Mouse (Mus musculus): ENCODE data around the gene Strap. TPM values are rescaled to one million over a fixed set of nuclear protein-coding genes. Genes with fewer than 3 reads are reported as not detected.

Gene Strap
- polyA plus RNA-seq, 1 experiment from 2014 or later = 161 TPM

- Histone ChIP-seq H3K9me3 (ENCODE audit: control insufficient read depth, low read length) (no peaks in the 10 kb centered on the region), H3K36me3 (ENCODE audit: control insufficient read depth, insufficient read depth, low read length) (peaks cover 84% of the 10 kb centered on the region), H3K27me3 (replicated peaks; ENCODE audit: control insufficient read depth, insufficient read depth, low read length) (no peaks in the 10 kb centered on the region), H3K27ac (replicated peaks; ENCODE audit: low read depth, low read length) (no peak overlapping the region), H3K4me1 (ENCODE audit: control insufficient read depth, insufficient read depth, low read length) (no peaks in the 10 kb centered on the region), H3K4me3 (ENCODE audit: low read depth, low read length) (no peak overlapping the region), H3K4me2 (ENCODE audit: low read depth, low read length) (no peak overlapping the region), H3K9ac (ENCODE audit: low read depth, low read length) (no peak overlapping the region)
- WGBS = 85% methylated on average over 4 of the region's 4 CpGs
- DNase-seq (ENCODE audit: low spot score) = no peak
- ATAC-seq (ENCODE audit: low read depth) = no peak
Observed at GRCm38 (mm10) chr6:137744700-137745099, 9.8 kb downstream of the Strap start.

GRCm38 (mm10) chr6:137747174-137747928, 12.5 kb downstream of the Strap start:
- WGBS = 67% methylated on average over 5 of the region's 5 CpGs
- H3K36me3 ChIP-seq (ENCODE audit: control insufficient read depth, insufficient read depth, low read length) = peaks cover 79% of the 10 kb centered on the region
- ATAC-seq (ENCODE audit: low read depth) (no peak), DNase-seq (ENCODE audit: low spot score) (peak; percentile 26)
- no peak overlapping the region for H3K27ac ChIP-seq (replicated peaks; ENCODE audit: low read depth, low read length)
- H3K4me3 ChIP-seq (ENCODE audit: low read depth, low read length) = no peak overlapping the region
- no peak overlapping the region for H3K4me2 ChIP-seq (ENCODE audit: low read depth, low read length)
- H3K9me3 ChIP-seq (ENCODE audit: control insufficient read depth, low read length) = no peaks in the 10 kb centered on the region
- no peak overlapping the region for H3K9ac ChIP-seq (ENCODE audit: low read depth, low read length)
- H3K27me3 ChIP-seq (replicated peaks; ENCODE audit: control insufficient read depth, insufficient read depth, low read length) = no peaks in the 10 kb centered on the region
- no peaks in the 10 kb centered on the region for H3K4me1 ChIP-seq (ENCODE audit: control insufficient read depth, insufficient read depth, low read length)

- Histone ChIP-seq H3K27ac (replicated peaks; ENCODE audit: low read depth, low read length) (no peak overlapping the region), H3K4me3 (ENCODE audit: low read depth, low read length) (no peak overlapping the region), H3K27me3 (replicated peaks; ENCODE audit: control insufficient read depth, insufficient read depth, low read length) (no peaks in the 10 kb centered on the region), H3K4me1 (ENCODE audit: control insufficient read depth, insufficient read depth, low read length) (no peaks in the 10 kb centered on the region), H3K36me3 (ENCODE audit: control insufficient read depth, insufficient read depth, low read length) (peaks cover 46% of the 10 kb centered on the region), H3K9me3 (ENCODE audit: control insufficient read depth, low read length) (no peaks in the 10 kb centered on the region), H3K4me2 (ENCODE audit: low read depth, low read length) (no peak overlapping the region), H3K9ac (ENCODE audit: low read depth, low read length) (no peak overlapping the region)
- ATAC-seq (ENCODE audit: low read depth) (no peak), DNase-seq (ENCODE audit: low spot score) (no peak)
- 79% methylated on average over 10 of the region's 10 CpGs for WGBS
Observed at GRCm38 (mm10) chr6:137751551-137752274, 16.8 kb downstream of the Strap start.

- WGBS = 81% methylated on average over 4 of the region's 4 CpGs
- ATAC-seq (ENCODE audit: low read depth) = no peak
- no peak overlapping the region for H3K27ac ChIP-seq (replicated peaks; ENCODE audit: low read depth, low read length)
- no peak overlapping the region for H3K4me2 ChIP-seq (ENCODE audit: low read depth, low read length)
- no peak for DNase-seq (ENCODE audit: low spot score)
- H3K9me3 ChIP-seq (ENCODE audit: control insufficient read depth, low read length) = no peaks in the 10 kb centered on the region
- H3K4me1 ChIP-seq (ENCODE audit: control insufficient read depth, insufficient read depth, low read length) = no peaks in the 10 kb centered on the region
- no peak overlapping the region for H3K9ac ChIP-seq (ENCODE audit: low read depth, low read length)
- no peaks in the 10 kb centered on the region for H3K27me3 ChIP-seq (replicated peaks; ENCODE audit: control insufficient read depth, insufficient read depth, low read length)
- H3K4me3 ChIP-seq (ENCODE audit: low read depth, low read length) = no peak overlapping the region
- peaks cover 43% of the 10 kb centered on the region for H3K36me3 ChIP-seq (ENCODE audit: control insufficient read depth, insufficient read depth, low read length)
Observed at GRCm38 (mm10) chr6:137752275-137752655, 17.4 kb downstream of the Strap start.

- Histone ChIP-seq H3K4me1 (ENCODE audit: control insufficient read depth, insufficient read depth, low read length) (no peaks in the 10 kb centered on the region), H3K4me2 (ENCODE audit: low read depth, low read length) (peak within 1 kb of the TSS; percentile 79), H3K9ac (ENCODE audit: low read depth, low read length) (peak within 1 kb of the TSS; percentile 73), H3K4me3 (ENCODE audit: low read depth, low read length) (peak within 1 kb of the TSS; percentile 75), H3K27me3 (replicated peaks; ENCODE audit: control insufficient read depth, insufficient read depth, low read length) (no peaks in the 10 kb centered on the region), H3K9me3 (ENCODE audit: control insufficient read depth, low read length) (no peaks in the 10 kb centered on the region), H3K27ac (replicated peaks; ENCODE audit: low read depth, low read length) (no peak within 1 kb of the TSS), H3K36me3 (ENCODE audit: control insufficient read depth, insufficient read depth, low read length) (peaks cover 26% of the 10 kb centered on the region)
- DNase-seq (ENCODE audit: low spot score) (peak; percentile 89), ATAC-seq (ENCODE audit: low read depth) (peak; percentile 89)
- WGBS = 13% methylated on average over 18 of the region's 26 CpGs
Observed at GRCm38 (mm10) chr6:137754056-137754856, 19.4 kb downstream of the Strap start, which contains the start of gene Dera. Dera (plus strand) TSS chr6:137754546.

GRCm38 (mm10) chr6:137754857-137755232, 20.0 kb downstream of the Strap start:
- H3K9me3 ChIP-seq (ENCODE audit: control insufficient read depth, low read length) = no peaks in the 10 kb centered on the region
- no peak for ATAC-seq (ENCODE audit: low read depth)
- no peak for DNase-seq (ENCODE audit: low spot score)
- peak overlapping the region; percentile 79 for H3K4me2 ChIP-seq (ENCODE audit: low read depth, low read length)
- peak overlapping the region; percentile 75 for H3K4me3 ChIP-seq (ENCODE audit: low read depth, low read length)
- no peak overlapping the region for H3K27ac ChIP-seq (replicated peaks; ENCODE audit: low read depth, low read length)
- H3K9ac ChIP-seq (ENCODE audit: low read depth, low read length) = peak overlapping the region; percentile 73
- no peaks in the 10 kb centered on the region for H3K4me1 ChIP-seq (ENCODE audit: control insufficient read depth, insufficient read depth, low read length)
- H3K27me3 ChIP-seq (replicated peaks; ENCODE audit: control insufficient read depth, insufficient read depth, low read length) = no peaks in the 10 kb centered on the region
- 2% methylated on average over 8 of the region's 8 CpGs for WGBS
- H3K36me3 ChIP-seq (ENCODE audit: control insufficient read depth, insufficient read depth, low read length) = peaks cover 20% of the 10 kb centered on the region

- no peak for DNase-seq (ENCODE audit: low spot score)
- Histone ChIP-seq H3K36me3 (ENCODE audit: control insufficient read depth, insufficient read depth, low read length) (peaks cover 10% of the 10 kb centered on the region), H3K4me2 (ENCODE audit: low read depth, low read length) (no peak overlapping the region), H3K4me3 (ENCODE audit: low read depth, low read length) (no peak overlapping the region), H3K9ac (ENCODE audit: low read depth, low read length) (no peak overlapping the region), H3K9me3 (ENCODE audit: control insufficient read depth, low read length) (no peaks in the 10 kb centered on the region), H3K27me3 (replicated peaks; ENCODE audit: control insufficient read depth, insufficient read depth, low read length) (no peaks in the 10 kb centered on the region), H3K27ac (replicated peaks; ENCODE audit: low read depth, low read length) (no peak overlapping the region), H3K4me1 (ENCODE audit: control insufficient read depth, insufficient read depth, low read length) (no peaks in the 10 kb centered on the region)
- no peak for ATAC-seq (ENCODE audit: low read depth)
- WGBS = 63% methylated on average over 5 of the region's 5 CpGs
Observed at GRCm38 (mm10) chr6:137756310-137756709, 21.4 kb downstream of the Strap start.

GRCm38 (mm10) chr6:137757891-137758290, 23.0 kb downstream of the Strap start:
- no peaks in the 10 kb centered on the region for H3K27me3 ChIP-seq (replicated peaks; ENCODE audit: control insufficient read depth, insufficient read depth, low read length)
- no peak for DNase-seq (ENCODE audit: low spot score)
- no peaks in the 10 kb centered on the region for H3K4me1 ChIP-seq (ENCODE audit: control insufficient read depth, insufficient read depth, low read length)
- no peaks in the 10 kb centered on the region for H3K36me3 ChIP-seq (ENCODE audit: control insufficient read depth, insufficient read depth, low read length)
- no peaks in the 10 kb centered on the region for H3K9me3 ChIP-seq (ENCODE audit: control insufficient read depth, low read length)
- no peak overlapping the region for H3K9ac ChIP-seq (ENCODE audit: low read depth, low read length)
- no peak overlapping the region for H3K27ac ChIP-seq (replicated peaks; ENCODE audit: low read depth, low read length)
- no peak for ATAC-seq (ENCODE audit: low read depth)
- no peak overlapping the region for H3K4me2 ChIP-seq (ENCODE audit: low read depth, low read length)
- no peak overlapping the region for H3K4me3 ChIP-seq (ENCODE audit: low read depth, low read length)
- 95% methylated on average over 1 of the region's 1 CpGs for WGBS
